Mouse (Mus musculus): ENCODE measurements around the gene Zg16.
A peak's percentile ranks its signal among the peaks of the same experiment; 100 is the strongest.

The Zg16 gene

GRCm38 (mm10) chr7:127076188-127076587 is 10.9 kb downstream of the Zg16 start:
- no peak for DNase-seq (ENCODE audit: low read depth, low spot score)

- no peak for DNase-seq (ENCODE audit: low read depth, low spot score)
Measured at GRCm38 (mm10) chr7:127073221-127073620, 13.9 kb downstream of the Zg16 start.

GRCm38 (mm10) chr7:127070871-127071413 is 16.2 kb downstream of the Zg16 start:
- DNase-seq (ENCODE audit: low read depth, low spot score): no peak

- no peak for DNase-seq (ENCODE audit: low read depth, low spot score)
Measured at GRCm38 (mm10) chr7:127066317-127066716, 20.8 kb downstream of the Zg16 start.

GRCm38 (mm10) chr7:127065538-127065937 is 21.6 kb downstream of the Zg16 start:
- no peak for DNase-seq (ENCODE audit: low read depth, low spot score)

GRCm38 (mm10) chr7:127055026-127055585 is 32.0 kb downstream of the Zg16 start:
- DNase-seq (ENCODE audit: low read depth, low spot score): no peak

GRCm38 (mm10) chr7:127041851-127042672 is 45.1 kb downstream of the Zg16 start, which contains the start of gene Kif22:
TSS of gene Kif22 (minus strand) at chr7:127042471.
- DNase-seq (ENCODE audit: low read depth, low spot score): peak; percentile 84

- peak; percentile 66 for DNase-seq (ENCODE audit: low read depth, low spot score)
Measured at GRCm38 (mm10) chr7:127031244-127031643, 55.9 kb downstream of the Zg16 start.

- DNase-seq (ENCODE audit: low read depth, low spot score): no peak
Measured at GRCm38 (mm10) chr7:127030172-127030571, 57.0 kb downstream of the Zg16 start.

GRCm38 (mm10) chr7:127027885-127028284 is 59.2 kb downstream of the Zg16 start:
- no peak for DNase-seq (ENCODE audit: low read depth, low spot score)

- peak; percentile 99 for DNase-seq (ENCODE audit: low read depth, low spot score)
Measured at GRCm38 (mm10) chr7:127026984-127027726, 60.0 kb downstream of the Zg16 start, which contains the start of gene Maz. TSS of gene Maz (minus strand) at chr7:127027037.

- no peak for DNase-seq (ENCODE audit: low read depth, low spot score)
Measured at GRCm38 (mm10) chr7:127026616-127026983, 60.5 kb downstream of the Zg16 start.

GRCm38 (mm10) chr7:127026161-127026600 is 60.9 kb downstream of the Zg16 start:
- DNase-seq (ENCODE audit: low read depth, low spot score): peak; percentile 83

GRCm38 (mm10) chr7:127025556-127026160 is 61.5 kb downstream of the Zg16 start:
- no peak for DNase-seq (ENCODE audit: low read depth, low spot score)

- peak; percentile 81 for DNase-seq (ENCODE audit: low read depth, low spot score)
Measured at GRCm38 (mm10) chr7:127024755-127025555, 62.2 kb downstream of the Zg16 start.

- no peak for DNase-seq (ENCODE audit: low read depth, low spot score)
Measured at GRCm38 (mm10) chr7:127023896-127024690, 63.0 kb downstream of the Zg16 start.

GRCm38 (mm10) chr7:127023272-127023691 is 63.8 kb downstream of the Zg16 start:
- DNase-seq (ENCODE audit: low read depth, low spot score): no peak

- DNase-seq (ENCODE audit: low read depth, low spot score): no peak
Measured at GRCm38 (mm10) chr7:127022528-127023271, 64.4 kb downstream of the Zg16 start.

Measured in ES-CJ7 (cell line).